Mouse (Mus musculus) kidney, postnatal 36 days (tissue): ENCODE results near the gene Ebf3.

Experiments
- DNase-seq, 2 experiments: peaks; one replicate each; pipeline ENCODE4 v3.0.0; 2021 to 2022; ENCODE audit warnings: mixed read lengths in 2 of 2

Ebf3 gene

DNA sequence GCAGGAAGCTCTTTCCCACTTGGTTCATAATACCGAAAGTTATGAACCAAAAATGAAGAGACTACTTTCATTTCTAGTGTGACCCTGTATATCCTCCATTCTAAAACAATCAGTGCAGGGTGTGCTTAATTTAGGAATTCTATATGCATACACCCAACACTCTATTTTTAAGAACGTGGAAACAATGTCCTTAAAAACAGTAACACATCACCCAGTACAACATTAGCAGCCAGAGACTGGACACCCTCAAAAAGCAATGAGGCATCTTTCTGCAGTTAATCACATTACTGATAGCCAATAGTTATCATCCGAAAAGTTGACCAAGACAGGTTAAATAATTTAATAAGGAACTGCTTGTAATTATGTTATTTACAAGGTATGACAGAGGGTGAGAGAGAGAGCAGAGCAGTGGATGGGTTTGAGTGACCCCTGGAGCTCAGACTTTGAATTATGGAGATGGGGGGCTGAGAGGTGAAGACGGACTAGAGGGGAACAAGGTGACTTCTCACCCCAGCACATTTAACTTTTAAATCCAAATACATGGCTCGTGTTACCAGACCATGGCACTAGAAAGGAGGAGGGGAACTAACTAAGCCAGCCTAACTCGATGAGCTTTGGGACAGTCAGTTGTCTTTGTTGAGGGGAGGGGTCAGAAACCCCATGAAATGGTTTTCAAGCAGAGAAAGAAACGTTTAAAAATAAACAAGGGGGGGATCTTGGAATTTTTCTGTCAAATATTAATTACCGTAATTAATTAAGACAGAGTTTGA, 2.7 kb downstream of the Ebf3 start:
- no peak for DNase-seq

- DNase-seq, result peak in 1 of 2 experiments; percentile 14
Observed at GRCm38 (mm10) chr7:137310876-137311275, 3.4 kb downstream of the Ebf3 start.

- DNase-seq, result peak in 1 of 2 experiments; percentile 35
Observed at GRCm38 (mm10) chr7:137310091-137310761, 4.0 kb downstream of the Ebf3 start.

- DNase-seq, result peak in 1 of 2 experiments; percentile 35
Observed at GRCm38 (mm10) chr7:137309071-137310066, 4.9 kb downstream of the Ebf3 start.

DNA sequence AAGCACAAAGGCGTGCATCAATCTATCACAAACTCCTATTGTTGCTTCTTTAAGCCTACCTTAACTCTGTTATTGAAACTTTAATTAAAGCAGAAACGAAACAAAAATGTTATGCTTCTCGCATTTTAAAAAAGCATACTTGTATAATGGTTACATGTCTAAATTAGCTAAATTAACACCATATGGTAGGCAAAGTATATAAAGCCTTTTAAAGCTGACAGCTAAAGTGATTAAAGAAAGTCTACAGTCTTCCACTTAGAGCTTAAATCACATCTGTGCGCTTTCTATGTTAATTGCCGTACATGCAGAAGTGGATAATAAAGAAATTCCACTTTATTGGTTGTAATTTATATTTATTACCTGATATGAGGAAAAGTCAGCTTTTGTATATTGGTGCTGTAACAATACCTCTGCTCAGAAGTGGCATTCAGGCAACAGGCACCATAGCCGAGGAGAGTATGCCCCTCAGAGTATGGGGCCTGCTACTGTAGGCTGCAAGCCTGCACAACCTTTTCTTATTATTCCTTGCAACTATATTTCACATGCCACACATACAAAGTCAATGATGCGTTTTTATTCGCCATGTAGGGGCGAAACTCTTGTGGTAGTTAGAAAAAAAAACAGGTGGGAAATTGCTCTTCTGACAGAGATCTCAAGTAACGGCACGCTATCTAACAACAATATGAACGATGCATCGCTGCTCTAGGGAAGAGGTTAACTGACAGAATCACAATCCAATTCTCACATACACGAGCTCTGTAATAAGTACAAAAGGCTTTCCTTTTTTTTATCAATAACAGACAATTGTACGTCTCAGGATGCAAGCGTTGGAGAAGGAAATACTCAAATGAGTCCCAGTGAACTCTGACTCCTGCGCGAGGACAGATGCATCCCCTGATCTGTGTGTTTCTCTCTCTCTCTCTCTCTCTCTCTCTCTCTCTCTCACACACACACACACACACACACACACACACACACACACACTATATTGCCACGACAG, 5.9 kb downstream of the Ebf3 start:
- no peak for DNase-seq

DNA sequence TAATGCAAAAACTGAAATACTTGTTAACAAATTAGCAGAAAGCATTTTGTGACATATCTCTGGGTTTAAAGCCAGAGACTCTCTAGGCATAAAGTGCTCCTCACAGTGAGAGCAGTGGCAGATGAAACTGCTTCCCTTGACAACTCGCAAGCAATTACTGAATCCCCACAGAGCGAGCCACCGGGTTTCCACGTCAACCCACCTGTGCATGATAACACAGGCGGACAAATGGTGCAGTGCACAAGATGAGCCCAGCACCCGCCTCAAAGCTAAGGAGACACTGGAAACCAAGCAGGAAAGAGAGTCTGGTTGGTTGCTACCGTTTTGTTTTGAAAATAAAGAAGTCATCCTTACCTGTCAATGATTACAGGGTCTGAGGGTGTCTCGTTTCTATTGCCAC, 7.1 kb downstream of the Ebf3 start:
- no peak for DNase-seq

DNA sequence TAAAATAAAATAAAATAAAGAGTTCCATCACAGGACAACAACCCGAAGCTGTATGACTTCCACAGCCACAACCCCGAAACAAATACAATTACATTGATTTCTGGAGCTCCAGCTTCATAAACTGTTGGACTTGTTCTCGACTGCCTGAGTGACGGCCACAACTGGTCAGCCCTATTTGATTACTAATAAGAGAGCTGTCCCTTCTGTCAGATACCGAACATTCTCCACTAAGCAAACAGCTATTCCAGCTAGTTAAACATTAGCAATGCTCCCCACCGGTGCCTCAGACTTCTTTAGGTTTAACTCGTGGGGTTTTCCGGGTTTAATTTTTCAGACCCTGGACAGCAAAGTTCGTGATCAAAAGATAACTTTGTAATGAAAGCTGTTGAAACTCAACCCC, 8.1 kb downstream of the Ebf3 start:
- peak in 1 of 2 experiments; percentile 11 for DNase-seq

DNA sequence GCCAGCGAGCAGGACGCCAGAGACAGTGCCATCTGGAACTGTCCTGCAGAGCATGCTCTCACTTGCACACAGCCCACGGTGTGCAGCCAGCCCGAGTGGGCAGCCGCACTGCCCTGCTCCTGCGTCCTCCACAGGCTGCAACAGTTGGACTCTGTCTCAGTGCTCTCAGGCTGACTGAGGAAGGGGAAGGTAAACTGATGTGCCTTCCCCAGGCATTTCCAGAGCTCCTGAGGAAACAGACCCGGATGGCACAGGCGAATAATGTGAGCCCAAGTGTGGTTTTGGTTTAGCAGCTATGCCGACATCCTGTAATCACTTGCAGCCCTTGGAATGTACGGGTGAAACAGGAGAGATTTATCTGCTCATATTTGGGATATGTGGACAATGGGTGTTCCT, 10.5 kb downstream of the Ebf3 start:
- no peak for DNase-seq

DNA sequence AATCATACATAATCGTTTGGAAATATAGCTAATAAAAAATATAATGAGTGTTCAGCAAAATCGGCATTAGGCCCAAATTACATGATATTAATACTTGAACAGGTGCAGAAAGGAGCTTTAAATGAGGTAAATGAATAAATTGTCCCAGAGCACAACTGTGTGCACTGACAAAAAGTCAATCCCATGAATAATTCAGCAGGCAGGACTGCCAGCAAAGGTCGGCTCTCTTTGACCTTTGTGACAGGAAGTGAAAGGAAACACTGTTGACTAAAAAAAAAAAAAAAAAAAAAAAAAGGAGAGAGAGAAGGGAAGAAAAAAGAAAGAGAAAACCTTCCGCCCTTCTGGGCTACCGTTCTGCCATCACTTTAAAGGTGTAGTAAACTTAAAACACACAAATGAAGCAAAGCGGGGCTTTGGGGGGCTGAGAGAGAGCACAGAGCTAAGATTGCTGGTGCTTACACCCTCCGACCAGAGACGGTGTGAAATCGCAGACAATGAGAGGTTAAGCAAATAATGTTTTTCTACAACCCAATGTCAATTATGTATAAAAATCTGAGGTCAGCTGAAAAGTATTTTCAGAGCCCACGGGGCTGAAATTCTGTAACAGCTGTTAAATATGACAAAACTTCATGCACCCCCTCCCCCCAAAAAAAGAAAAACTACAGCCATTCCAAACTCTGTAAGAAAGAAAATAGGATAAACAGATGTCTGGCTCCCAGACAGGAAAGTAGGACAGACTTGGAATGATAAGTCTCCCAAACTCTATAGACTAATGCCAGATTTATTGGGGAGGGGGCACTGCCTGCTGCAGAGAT, 11.1 kb downstream of the Ebf3 start:
- peak in 1 of 2 experiments; percentile 34 for DNase-seq

- no peak for DNase-seq
Observed at GRCm38 (mm10) chr7:137302161-137302560, 12.1 kb downstream of the Ebf3 start.

- no peak for DNase-seq
Observed at GRCm38 (mm10) chr7:137301329-137301751, 12.9 kb downstream of the Ebf3 start.

- DNase-seq, result no peak
Observed at GRCm38 (mm10) chr7:137300826-137301225, 13.4 kb downstream of the Ebf3 start.

DNA sequence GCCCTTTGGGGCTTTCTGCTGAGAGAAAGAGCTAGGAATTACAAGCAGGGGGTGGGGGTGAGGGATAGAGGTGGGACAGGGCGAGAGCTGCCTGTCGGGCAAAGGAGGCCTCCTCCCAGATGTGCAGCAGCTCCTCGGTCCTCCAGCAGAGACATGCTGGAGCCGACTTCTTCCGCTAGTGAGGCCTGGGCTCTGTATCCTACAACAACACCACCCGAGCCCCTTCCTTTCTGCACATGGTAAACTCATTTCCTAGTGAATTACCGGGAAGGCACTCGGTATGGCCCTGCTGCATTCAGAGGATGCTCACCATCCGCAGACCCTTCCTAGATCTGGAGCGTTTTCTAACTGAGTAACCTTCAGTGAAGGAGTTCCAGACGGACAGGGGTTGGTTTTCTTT, 14.1 kb downstream of the Ebf3 start:
- no peak for DNase-seq

- DNase-seq, result no peak
Observed at GRCm38 (mm10) chr7:137297594-137298381, 16.5 kb downstream of the Ebf3 start.

GRCm38 (mm10) chr7:137297131-137297530, 17.1 kb downstream of the Ebf3 start:
- no peak for DNase-seq

DNA sequence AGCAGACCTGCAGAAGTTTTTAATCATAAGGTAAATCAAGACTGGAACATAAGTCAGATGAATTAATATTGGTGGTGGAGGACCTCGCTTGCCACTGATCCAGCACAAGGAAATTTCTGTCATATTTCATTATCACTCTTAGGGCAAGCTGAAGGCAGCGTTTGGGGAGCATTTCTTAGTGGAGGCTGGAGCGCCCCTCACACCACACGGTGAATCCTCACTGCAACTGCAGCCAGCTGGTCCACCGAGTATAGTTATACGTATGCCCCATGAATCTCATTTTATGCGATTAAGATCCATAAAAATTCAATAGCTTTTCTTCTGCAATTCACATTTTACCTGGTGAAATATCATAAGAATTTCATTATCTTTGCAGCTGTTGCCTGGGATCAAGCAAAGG, 18.6 kb downstream of the Ebf3 start:
- no peak for DNase-seq

DNA sequence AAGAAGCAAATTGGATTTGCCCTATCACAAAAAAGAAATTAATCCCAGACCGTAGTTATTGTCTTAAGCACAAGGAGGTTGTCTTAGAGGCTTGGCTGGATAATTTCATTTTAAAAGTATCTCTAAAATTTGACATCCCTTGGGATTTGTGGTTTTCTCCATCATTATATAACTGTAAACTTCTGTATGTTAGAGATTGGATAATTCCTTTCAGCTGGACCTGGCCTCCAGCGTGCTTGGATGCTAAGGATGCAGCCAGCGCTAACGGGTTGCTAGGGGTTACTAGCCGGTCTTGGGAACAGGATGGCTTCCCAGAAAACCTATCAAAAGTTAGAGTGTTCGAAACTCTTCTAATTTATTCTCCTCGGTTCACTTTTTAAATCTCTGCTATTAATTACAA, 19.8 kb downstream of the Ebf3 start:
- DNase-seq, result no peak

DNA sequence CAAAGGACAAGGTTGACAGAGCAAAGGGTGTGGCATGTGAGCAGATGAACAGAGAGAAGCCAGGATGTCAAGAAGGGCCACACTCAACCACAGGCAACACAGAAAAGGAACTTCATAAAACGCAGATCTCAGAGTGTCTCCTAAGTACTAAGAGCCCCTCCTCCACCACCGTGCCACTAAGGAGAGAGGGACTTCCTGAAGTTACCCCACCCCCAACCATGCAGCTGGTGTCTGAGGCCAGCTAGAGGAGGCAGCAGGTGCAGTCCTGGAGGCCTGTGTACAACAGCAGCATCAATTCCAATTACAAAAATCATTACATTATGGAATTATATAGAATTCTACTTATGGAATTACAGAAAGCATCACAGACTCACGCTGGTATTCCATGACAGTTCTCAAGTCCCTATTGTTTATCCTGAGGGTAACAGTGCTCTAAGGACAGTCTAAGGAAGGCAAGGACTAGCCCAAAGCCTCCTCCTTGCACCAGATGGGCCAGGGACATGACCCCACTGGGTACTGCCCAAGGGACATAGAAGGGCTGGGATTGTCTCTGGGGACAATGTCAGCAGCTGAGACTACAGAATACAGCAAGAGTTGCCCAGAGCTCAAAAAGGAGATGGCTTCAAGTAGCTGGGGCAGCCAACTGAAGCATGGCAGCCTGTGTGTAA, 24.8 kb downstream of the Ebf3 start:
- DNase-seq, result no peak

GRCm38 (mm10) chr7:137278171-137278570, 36.1 kb downstream of the Ebf3 start:
- DNase-seq, result no peak
